In genomic region chr2:3727225-3727930, GRCm38 (mm10) we compare ENCODE assay signal across 8 mouse cellular contexts.
DNase-seq lines count a peak whose midpoint lies in the region; ATAC-seq and TF ChIP-seq lines count a peak whose summit lies in the region.

No protein-coding gene starts in this region.

- H3K4me1 ChIP-seq in heart, embryonic 10.5 days: peaks cover 27% of the 10 kb centered on the region
- H3K4me1 ChIP-seq in spleen, adult 2 months (ENCODE audit: control insufficient read depth, insufficient read depth, insufficient read length): peaks cover 65% of the 10 kb centered on the region
- H3K4me1 ChIP-seq in liver, embryonic 12.5 days: peaks cover 46% of the 10 kb centered on the region

- peak; percentile 88 for DNase-seq in heart, adult 11 months
- no peak for DNase-seq in heart, embryonic 10.5 days (ENCODE audit: low spot score)
- DNase-seq in spleen, adult 2 months (ENCODE audit: low read depth in 1 of 2, low spot score in 2 of 2): peak; percentile 41 to 73
- DNase-seq in spleen, postnatal 4 days (ENCODE audit: low spot score in 2 of 2): no peak
- DNase-seq in thymus, postnatal 14 days: peak; percentile 38
- no peak for DNase-seq in embryo, embryonic 10 days (ENCODE audit: low spot score)
- DNase-seq in c-Kit-positive CD71-positive TER-119-positive erythroid progenitor cells, embryonic 14.5 days (ENCODE audit: low spot score): no peak

- no peak overlapping the region for H3K4me2 ChIP-seq in liver, embryonic 12.5 days

- no peaks in the 10 kb centered on the region for H3K36me3 ChIP-seq in heart, embryonic 10.5 days
- no peaks in the 10 kb centered on the region for H3K36me3 ChIP-seq in spleen, adult 2 months (ENCODE audit: control insufficient read depth, insufficient read depth, low read length)
- H3K36me3 ChIP-seq in liver, embryonic 12.5 days: no peaks in the 10 kb centered on the region

- no peak overlapping the region for H3K27ac ChIP-seq in heart, embryonic 10.5 days
- peak overlapping the region; percentile 98 for H3K27ac ChIP-seq in spleen, adult 2 months (ENCODE audit: insufficient read depth, low read length)
- H3K27ac ChIP-seq in liver, embryonic 12.5 days: peak overlapping the region; percentile 49

- no peaks in the 10 kb centered on the region for H3K27me3 ChIP-seq in heart, embryonic 10.5 days (ENCODE audit: insufficient read depth, poor library complexity, severe bottlenecking)
- no peaks in the 10 kb centered on the region for H3K27me3 ChIP-seq in spleen, adult 2 months (ENCODE audit: control insufficient read depth, insufficient read depth, low read length)
- H3K27me3 ChIP-seq in liver, embryonic 12.5 days (replicated peaks): no peaks in the 10 kb centered on the region

- ATAC-seq in liver, embryonic 12.5 days: peak; percentile 50; the same call in 1 of the 2 replicates

- no peak overlapping the region for H3K4me3 ChIP-seq in heart, embryonic 10.5 days
- H3K4me3 ChIP-seq in spleen, adult 2 months (ENCODE audit: extremely low read depth, insufficient read depth, insufficient read length): no peak overlapping the region
- no peak overlapping the region for H3K4me3 ChIP-seq in liver, embryonic 12.5 days

- no peaks in the 10 kb centered on the region for H3K9me3 ChIP-seq in heart, embryonic 10.5 days
- no peaks in the 10 kb centered on the region for H3K9me3 ChIP-seq in liver, embryonic 12.5 days (replicated peaks)

- TF ChIP-seq POLR2A in spleen, adult 2 months (IDR thresholded peaks at IDR 0.05; ENCODE audit: low read depth, low read length): peak; percentile 19; the same call in 1 of the 2 replicates

- WGBS in heart, embryonic 10.5 days: 69% methylated on average over 5 of the region's 5 CpGs
- 4% methylated on average over 5 of the region's 5 CpGs for WGBS in spleen, adult 2 months
- 24% methylated on average over 5 of the region's 5 CpGs for WGBS in liver, embryonic 12.5 days (ENCODE audit: insufficient replicate concordance)

- no peak overlapping the region for H3K9ac ChIP-seq in liver, embryonic 12.5 days

- TF ChIP-seq CTCF in spleen, adult 2 months (IDR thresholded peaks at IDR 0.05; ENCODE audit: extremely low read depth, insufficient read depth, insufficient read length, insufficient replicate concordance): no peak

Comparison
In these comparisons a context has a peak if more than half of its experiments do, and no peak if none do; other contexts are left out.
1. DNase-seq: peak in heart, adult 11 months (single experiment), spleen, adult 2 months (2 of 2) and thymus, postnatal 14 days (single experiment); none in heart, embryonic 10.5 days (single experiment), spleen, postnatal 4 days (0 of 2), embryo, embryonic 10 days (single experiment) and c-Kit-positive CD71-positive TER-119-positive erythroid progenitor cells, embryonic 14.5 days (single experiment).